In genomic region chr2:39377264-39377663, GRCm38 (mm10) we compare ENCODE assay signal across 16 mouse cellular contexts.
"Had no signal": no experiment of that assay in that cellular context is flagged by ENCODE, and none has a peak within 500 bp of the region (broad histone marks: within the 10 kb centered on the region; RNA-seq: fewer than 3 reads in every experiment).

No protein-coding gene starts in this region.

- DNase-seq: retina, postnatal 1 day; right cerebral cortex, adult 18-20 months; right cerebral cortex, postnatal 14 days; right cerebral cortex, postnatal 25 days; right cerebral cortex, postnatal 4 days; thymus, adult 18-20 months; thymus, adult 2 months; thymus, postnatal 14 days; thymus, postnatal 25 days; thymus, postnatal 36 days; thymus, postnatal 4 days had no signal

- H3K27me3 ChIP-seq: neural tube, embryonic 12.5 days; neural tube, embryonic 13.5 days; neural tube, embryonic 15.5 days; stomach, embryonic 15.5 days had no signal

- H3K36me3 ChIP-seq: neural tube, embryonic 12.5 days; neural tube, embryonic 13.5 days; neural tube, embryonic 15.5 days; stomach, embryonic 15.5 days had no signal

- H3K4me1 ChIP-seq: neural tube, embryonic 12.5 days; neural tube, embryonic 13.5 days; neural tube, embryonic 15.5 days; stomach, embryonic 15.5 days had no signal

- H3K9me3 ChIP-seq: neural tube, embryonic 12.5 days; neural tube, embryonic 13.5 days; neural tube, embryonic 15.5 days; stomach, embryonic 15.5 days had no signal

- H3K4me3 ChIP-seq: neural tube, embryonic 12.5 days; neural tube, embryonic 13.5 days; neural tube, embryonic 15.5 days; stomach, embryonic 15.5 days had no signal

- H3K4me2 ChIP-seq: neural tube, embryonic 12.5 days; neural tube, embryonic 13.5 days; neural tube, embryonic 15.5 days; stomach, embryonic 15.5 days had no signal

- H3K27ac ChIP-seq: neural tube, embryonic 12.5 days; neural tube, embryonic 13.5 days; neural tube, embryonic 15.5 days; stomach, embryonic 15.5 days; stomach, postnatal 0 days had no signal

- H3K9ac ChIP-seq: neural tube, embryonic 12.5 days; neural tube, embryonic 13.5 days; neural tube, embryonic 15.5 days; stomach, embryonic 15.5 days had no signal
